In genomic region chr4:156188162-156188810, GRCm38 (mm10) we compare ENCODE assay signal across 9 mouse cellular contexts. TPM values are rescaled to one million over a fixed set of nuclear protein-coding genes. Genes with fewer than 3 reads are reported as not detected.
DNase-seq lines count a peak whose midpoint lies in the region; ATAC-seq and TF ChIP-seq lines count a peak whose summit lies in the region.
"Had no signal": no experiment of that assay in that cellular context is flagged by ENCODE, and none has a peak within 500 bp of the region (broad histone marks: within the 10 kb centered on the region; RNA-seq: fewer than 3 reads in every experiment).

No protein-coding gene starts in this region.

- peak; percentile 5; the same call in 1 of the 2 replicates for ATAC-seq in neural tube, embryonic 11.5 days (ENCODE audit: insufficient read depth, low FRiP score, low TSS enrichment)
- peak; percentile 1; the same call in 1 of the 2 replicates for ATAC-seq in forebrain, embryonic 12.5 days (ENCODE audit: low FRiP score)
- ATAC-seq in limb, embryonic 12.5 days (ENCODE audit: insufficient number of reproducible peaks, insufficient read depth, low FRiP score, low TSS enrichment, low read depth), result no peak; the same call in 1 of the 2 replicates

- peak overlapping the region; percentile 38 for H3K9ac ChIP-seq in neural tube, embryonic 11.5 days (ENCODE audit: low read length)
- peak overlapping the region; percentile 51; the same call in 1 of the 2 replicates for H3K9ac ChIP-seq in forebrain, embryonic 12.5 days
- no peak overlapping the region; the same call in 1 of the 2 replicates for H3K9ac ChIP-seq in limb, embryonic 12.5 days (replicated peaks)

- TF ChIP-seq CTCF in cerebellum, adult 2 months (IDR thresholded peaks at IDR 0.05; ENCODE audit: borderline replicate concordance, insufficient read depth, low read depth, low read length), result no peak

- no peak for DNase-seq in neural tube, embryonic 11.5 days (ENCODE audit: low spot score)
- DNase-seq in neural tube, embryonic 10.5 days (ENCODE audit: extremely low spot score, low spot score), result no peak
- no peak for DNase-seq in cerebellum, adult 8-10 months
- no peak for DNase-seq in cerebellum, adult 2 months
- no peak for DNase-seq in cerebellum, adult 18-20 months
- DNase-seq: gastrocnemius, adult 2 months had no signal

- no peaks in the 10 kb centered on the region for H3K27me3 ChIP-seq in neural tube, embryonic 11.5 days (ENCODE audit: control insufficient read depth, insufficient read depth, low read length)
- H3K27me3 ChIP-seq in forebrain, embryonic 12.5 days, result no peaks in the 10 kb centered on the region
- no peaks in the 10 kb centered on the region for H3K27me3 ChIP-seq in limb, embryonic 12.5 days
- H3K27me3 ChIP-seq in cerebellum, adult 2 months (ENCODE audit: control insufficient read depth, insufficient read depth, low read length), result no peaks in the 10 kb centered on the region

- peak overlapping the region; percentile 85 for H3K27ac ChIP-seq in neural tube, embryonic 11.5 days (ENCODE audit: low read depth, low read length)
- H3K27ac ChIP-seq in forebrain, embryonic 12.5 days, result peak overlapping the region; percentile 92
- H3K27ac ChIP-seq in limb, embryonic 12.5 days, result peak overlapping the region; percentile 80
- no peak overlapping the region for H3K27ac ChIP-seq in cerebellum, adult 2 months (ENCODE audit: insufficient read depth, low read length)
- H3K27ac ChIP-seq: gastrocnemius, adult 2 months had no signal

- peaks cover 51% of the 10 kb centered on the region for H3K4me1 ChIP-seq in neural tube, embryonic 11.5 days (ENCODE audit: control insufficient read depth, insufficient read depth, low read length)
- H3K4me1 ChIP-seq in forebrain, embryonic 12.5 days, result peaks cover 98% of the 10 kb centered on the region
- H3K4me1 ChIP-seq in limb, embryonic 12.5 days (replicated peaks), result peaks cover 73% of the 10 kb centered on the region
- H3K4me1 ChIP-seq in cerebellum, adult 2 months (ENCODE audit: control insufficient read depth, insufficient read depth, low read length), result peaks cover 5% of the 10 kb centered on the region

- no peak for TF ChIP-seq POLR2A in cerebellum, adult 2 months (IDR thresholded peaks at IDR 0.05; ENCODE audit: borderline replicate concordance, insufficient read depth, low read length)

- no peaks in the 10 kb centered on the region for H3K9me3 ChIP-seq in neural tube, embryonic 11.5 days (ENCODE audit: control insufficient read depth, low read length)
- H3K9me3 ChIP-seq in forebrain, embryonic 12.5 days, result no peaks in the 10 kb centered on the region
- no peaks in the 10 kb centered on the region for H3K9me3 ChIP-seq in limb, embryonic 12.5 days

- WGBS in neural tube, embryonic 11.5 days, result 41% methylated on average over 5 of the region's 5 CpGs
- 28% methylated on average over 5 of the region's 5 CpGs for WGBS in forebrain, embryonic 12.5 days
- 68% methylated on average over 5 of the region's 5 CpGs for WGBS in limb, embryonic 12.5 days
- WGBS in cerebellum, adult 2 months, result 68% methylated on average over 5 of the region's 5 CpGs

- H3K4me3 ChIP-seq in neural tube, embryonic 11.5 days (ENCODE audit: low read depth, low read length), result no peak overlapping the region
- H3K4me3 ChIP-seq in forebrain, embryonic 12.5 days (replicated peaks), result no peak overlapping the region
- H3K4me3 ChIP-seq in limb, embryonic 12.5 days (replicated peaks), result no peak overlapping the region
- H3K4me3 ChIP-seq in cerebellum, adult 2 months (replicated peaks; ENCODE audit: insufficient read depth, low read depth, low read length), result no peak overlapping the region
- H3K4me3 ChIP-seq: gastrocnemius, adult 2 months had no signal

- peak overlapping the region; percentile 21; the same call in 1 of the 2 replicates for H3K4me2 ChIP-seq in neural tube, embryonic 11.5 days (ENCODE audit: low read depth)
- peak overlapping the region; percentile 44 for H3K4me2 ChIP-seq in forebrain, embryonic 12.5 days
- peak overlapping the region; percentile 35 for H3K4me2 ChIP-seq in limb, embryonic 12.5 days

- peaks cover 2% of the 10 kb centered on the region; the same call in 1 of the 2 replicates for H3K36me3 ChIP-seq in neural tube, embryonic 11.5 days (ENCODE audit: control insufficient read depth, insufficient read depth, low read length)
- H3K36me3 ChIP-seq in forebrain, embryonic 12.5 days (replicated peaks), result peaks cover 54% of the 10 kb centered on the region
- H3K36me3 ChIP-seq in limb, embryonic 12.5 days, result peaks cover 82% of the 10 kb centered on the region

RNA-seq across cellular contexts. Expression of gene Agrn, which starts 9.0 kb away (rescaled TPM):
- polyA plus RNA-seq in neural tube, embryonic 11.5 days (2014; fragmentation: Nextera tagmentation; extraction: Ambion mirVana), result 85.9 and 91.9 TPM in 2 replicates
- 139 and 152 TPM in 2 replicates for polyA plus RNA-seq in forebrain, embryonic 12.5 days (2016; fragmentation: Nextera tagmentation; extraction: Ambion mirVana)
- 78.4 and 84.1 TPM in 2 replicates for polyA plus RNA-seq in limb, embryonic 12.5 days (2016; fragmentation: Nextera tagmentation; extraction: Ambion mirVana)
- 109 and 111 TPM in 2 replicates for polyA plus RNA-seq in cerebellum, adult 2 months (2012; rRNA removed)

RNA-seq across cellular contexts. Expression of gene Isg15, which starts 12.3 kb away (rescaled TPM):
- polyA plus RNA-seq in neural tube, embryonic 11.5 days (2014; fragmentation: Nextera tagmentation; extraction: Ambion mirVana), result not detected in 2 replicates
- polyA plus RNA-seq in forebrain, embryonic 12.5 days (2016; fragmentation: Nextera tagmentation; extraction: Ambion mirVana), result 0.64 and 0.79 TPM in 2 replicates
- polyA plus RNA-seq in limb, embryonic 12.5 days (2016; fragmentation: Nextera tagmentation; extraction: Ambion mirVana), result 0.40 and 0.95 TPM in 2 replicates
- polyA plus RNA-seq in cerebellum, adult 2 months (2012; rRNA removed), result 3.5 and 4.8 TPM in 2 replicates

RNA-seq across cellular contexts. Expression of gene AW011738, which starts 14.8 kb away (rescaled TPM):
- 1.5 and 1.8 TPM in 2 replicates for polyA plus RNA-seq in neural tube, embryonic 11.5 days (2014; fragmentation: Nextera tagmentation; extraction: Ambion mirVana)
- polyA plus RNA-seq in forebrain, embryonic 12.5 days (2016; fragmentation: Nextera tagmentation; extraction: Ambion mirVana), result 7.1 and 8.2 TPM in 2 replicates
- polyA plus RNA-seq in limb, embryonic 12.5 days (2016; fragmentation: Nextera tagmentation; extraction: Ambion mirVana), result 1.8 TPM in 2 replicates
- polyA plus RNA-seq in cerebellum, adult 2 months (2012; rRNA removed), result 6.6 and 6.8 TPM in 2 replicates

RNA-seq across cellular contexts. Expression of gene Perm1, which starts 27.4 kb away (rescaled TPM):
- polyA plus RNA-seq in neural tube, embryonic 11.5 days (2014; fragmentation: Nextera tagmentation; extraction: Ambion mirVana), result 0.57 and 0.85 TPM in 2 replicates
- polyA plus RNA-seq in forebrain, embryonic 12.5 days (2016; fragmentation: Nextera tagmentation; extraction: Ambion mirVana), result 2.1 and 2.4 TPM in 2 replicates
- 0.45 and 0.66 TPM in 2 replicates for polyA plus RNA-seq in limb, embryonic 12.5 days (2016; fragmentation: Nextera tagmentation; extraction: Ambion mirVana)
- 1.3 and 1.4 TPM in 2 replicates for polyA plus RNA-seq in cerebellum, adult 2 months (2012; rRNA removed)
- polyA plus RNA-seq: testis, adult 2 months had no signal

RNA-seq across cellular contexts. Expression of gene Plekhn1, which starts 46.4 kb away (rescaled TPM):
- 20.4 and 21.6 TPM in 2 replicates for polyA plus RNA-seq in neural tube, embryonic 11.5 days (2014; fragmentation: Nextera tagmentation; extraction: Ambion mirVana)
- polyA plus RNA-seq in forebrain, embryonic 12.5 days (2016; fragmentation: Nextera tagmentation; extraction: Ambion mirVana), result 27.6 and 28.5 TPM in 2 replicates
- 29.2 and 32.8 TPM in 2 replicates for polyA plus RNA-seq in limb, embryonic 12.5 days (2016; fragmentation: Nextera tagmentation; extraction: Ambion mirVana)
- polyA plus RNA-seq in cerebellum, adult 2 months (2012; rRNA removed), result 93.4 and 101 TPM in 2 replicates
